Mouse (Mus musculus) midbrain, embryonic 14.5 days (tissue): ENCODE measurements at regions not wholly inside any gene's neighbourhood (a gene's known extent, or its start where the extent isn't known, plus 50 kb on each side); places are given as distances from the start of the nearest gene placed in this dataset.

Source experiments
- ATAC-seq: fragments of 200-750 bp; cut with Nextera tagmentation; 2 replicates; pipeline ENCODE4 v1.8.0; 2017; ENCODE audit warnings: moderate number of reproducible peaks, moderate library complexity; ENCODE audit not compliant: low FRiP score, low TSS enrichment
- DNase-seq: peaks from one replicate; pipeline ENCODE4 v3.0.0-alpha.2; 2015
- H3K27ac ChIP-seq: fragments of 300-500 bp; sonication (generic); replicated peaks from 2 replicates; pipeline ENCODE4 v1.5.1; 2014; ENCODE audit warnings: mild to moderate bottlenecking, low read depth, low read length, moderate library complexity
- H3K27me3 ChIP-seq: fragments of 300-500 bp; sonication (generic); 2 replicates; pipeline ENCODE4 v1.6.1; 2014; ENCODE audit warnings: low read length, control low read depth, mixed read lengths; ENCODE audit not compliant: control insufficient read depth, insufficient read depth
- H3K36me3 ChIP-seq: fragments of 300-500 bp; sonication (generic); 2 replicates; pipeline ENCODE4 v1.6.1; 2014; ENCODE audit warnings: low read length, control low read depth; ENCODE audit not compliant: control insufficient read depth, insufficient read depth
- H3K4me1 ChIP-seq: fragments of 300-500 bp; sonication (generic); 2 replicates; pipeline ENCODE4 v1.6.1; 2014; ENCODE audit warnings: mild to moderate bottlenecking, antibody characterized with exemption, low read length, control low read depth; ENCODE audit not compliant: control insufficient read depth, insufficient read depth
- H3K4me2 ChIP-seq: fragments of 300-500 bp; sonication (generic); 2 replicates; pipeline ENCODE4 v1.6.1; 2014; ENCODE audit warnings: mild to moderate bottlenecking, low read length, moderate library complexity
- H3K4me3 ChIP-seq: fragments of 300-500 bp; sonication (generic); replicated peaks from 2 replicates; pipeline ENCODE4 v1.5.1; 2014; ENCODE audit warnings: low read depth, low read length
- H3K9ac ChIP-seq: fragments of 300-500 bp; sonication (generic); replicated peaks from 2 replicates; pipeline ENCODE4 v1.6.1; 2014; ENCODE audit warnings: mild to moderate bottlenecking, low read length, moderate library complexity
- H3K9me3 ChIP-seq: fragments of 300-500 bp; sonication (generic); 2 replicates; pipeline ENCODE4 v1.6.1; 2016; ENCODE audit warnings: low read length, control low read depth, mixed read lengths; ENCODE audit not compliant: control insufficient read depth
- WGBS: fragments of 180-500 bp; shearing (Covaris S2); extraction: QIAGEN DNeasy Blood & Tissue Kit; methylation state at CpG from one replicate; pipeline ENCODE4 v1.1.7; 2014; 5-methylcytosine and 5-hydroxymethylcytosine counted together

GRCm38 (mm10) chr8:30924656-30925055, 2503.9 kb upstream of the 5930422O12Rik start:
- H3K4me1 ChIP-seq: peaks cover 18% of the 10 kb centered on the region
- DNase-seq (peak; percentile 67), ATAC-seq (0 out of 2 replicates have a peak, but pooled peaks have one; percentile 6)
- no peaks in the 10 kb centered on the region for H3K36me3 ChIP-seq
- no peak overlapping the region for H3K4me3 ChIP-seq
- peak overlapping the region; percentile 70 for H3K27ac ChIP-seq
- 24% methylated on average over 6 of the region's 6 CpGs for WGBS
- no peaks in the 10 kb centered on the region for H3K9me3 ChIP-seq
- H3K4me2 ChIP-seq: peak overlapping the region; percentile 22
- no peaks in the 10 kb centered on the region for H3K27me3 ChIP-seq
- H3K9ac ChIP-seq: peak overlapping the region; percentile 36; the same call in 1 of the 2 replicates

DNA sequence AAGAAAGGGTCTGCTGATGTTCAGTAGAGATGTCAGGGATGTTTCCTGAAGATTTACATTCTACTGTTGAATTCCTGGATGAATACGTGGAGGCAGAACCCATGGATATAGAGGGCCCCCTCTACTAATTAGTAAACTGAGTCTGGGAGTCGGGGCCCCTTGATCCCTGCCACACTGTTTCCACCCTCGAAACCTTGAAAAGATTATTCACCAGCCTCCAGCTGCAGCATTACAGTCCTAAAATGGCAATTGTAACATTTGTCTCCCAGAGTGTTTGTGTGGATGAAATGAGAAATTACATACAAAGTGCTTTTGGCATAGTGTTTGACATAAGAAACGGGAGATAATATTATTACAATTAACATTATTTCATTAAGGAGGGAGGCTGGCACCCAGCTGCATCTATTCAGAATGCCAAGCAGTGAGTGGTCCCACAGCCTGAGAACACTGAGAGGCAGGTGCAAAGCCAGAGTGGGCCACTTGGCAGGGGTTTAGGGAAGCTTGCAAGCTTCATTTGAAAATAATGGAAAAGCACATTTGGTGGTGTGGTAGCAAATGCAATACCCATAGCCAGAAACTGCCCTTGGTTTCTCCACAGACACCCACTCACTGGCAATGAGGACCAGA, 2490.9 kb upstream of the 5930422O12Rik start:
- no peak overlapping the region for H3K4me3 ChIP-seq
- no peaks in the 10 kb centered on the region for H3K36me3 ChIP-seq
- no peaks in the 10 kb centered on the region for H3K27me3 ChIP-seq
- no peak overlapping the region for H3K27ac ChIP-seq
- no peak overlapping the region for H3K9ac ChIP-seq
- no peak overlapping the region for H3K4me2 ChIP-seq
- WGBS: 81% methylated on average over 4 of the region's 4 CpGs
- ATAC-seq (no peak), DNase-seq (no peak)
- no peaks in the 10 kb centered on the region for H3K9me3 ChIP-seq
- H3K4me1 ChIP-seq: no peaks in the 10 kb centered on the region

- H3K36me3 ChIP-seq: no peaks in the 10 kb centered on the region
- 50% methylated on average over 4 of the region's 4 CpGs for WGBS
- H3K9me3 ChIP-seq: no peaks in the 10 kb centered on the region
- H3K27me3 ChIP-seq: no peaks in the 10 kb centered on the region
- no peak for DNase-seq
- H3K4me2 ChIP-seq: no peak overlapping the region
- H3K27ac ChIP-seq: no peak overlapping the region
- no peak for ATAC-seq
- no peak overlapping the region for H3K9ac ChIP-seq
- H3K4me3 ChIP-seq: no peak overlapping the region
- H3K4me1 ChIP-seq: no peaks in the 10 kb centered on the region
These were observed 2487.6 kb upstream of the 5930422O12Rik start for GRCm38 (mm10) chr8:30940901-30941300.

- Histone ChIP-seq H3K4me2 (no peak overlapping the region), H3K9ac (no peak overlapping the region), H3K27ac (no peak overlapping the region), H3K36me3 (no peaks in the 10 kb centered on the region), H3K27me3 (no peaks in the 10 kb centered on the region), H3K9me3 (no peaks in the 10 kb centered on the region), H3K4me3 (no peak overlapping the region), H3K4me1 (no peaks in the 10 kb centered on the region)
- 93% methylated on average over 11 of the region's 11 CpGs for WGBS
- no peak for DNase-seq
- no peak for ATAC-seq
These were observed 2486.9 kb upstream of the 5930422O12Rik start for GRCm38 (mm10) chr8:30941511-30942175.

GRCm38 (mm10) chr8:30946154-30947065, 2482.1 kb upstream of the 5930422O12Rik start:
- no peaks in the 10 kb centered on the region for H3K27me3 ChIP-seq
- H3K4me1 ChIP-seq: no peaks in the 10 kb centered on the region
- ATAC-seq (no peak), DNase-seq (no peak)
- WGBS: 73% methylated on average over 10 of the region's 10 CpGs
- H3K9ac ChIP-seq: no peak overlapping the region
- no peaks in the 10 kb centered on the region for H3K9me3 ChIP-seq
- no peak overlapping the region for H3K27ac ChIP-seq
- no peak overlapping the region for H3K4me3 ChIP-seq
- no peak overlapping the region for H3K4me2 ChIP-seq
- no peaks in the 10 kb centered on the region for H3K36me3 ChIP-seq

DNA sequence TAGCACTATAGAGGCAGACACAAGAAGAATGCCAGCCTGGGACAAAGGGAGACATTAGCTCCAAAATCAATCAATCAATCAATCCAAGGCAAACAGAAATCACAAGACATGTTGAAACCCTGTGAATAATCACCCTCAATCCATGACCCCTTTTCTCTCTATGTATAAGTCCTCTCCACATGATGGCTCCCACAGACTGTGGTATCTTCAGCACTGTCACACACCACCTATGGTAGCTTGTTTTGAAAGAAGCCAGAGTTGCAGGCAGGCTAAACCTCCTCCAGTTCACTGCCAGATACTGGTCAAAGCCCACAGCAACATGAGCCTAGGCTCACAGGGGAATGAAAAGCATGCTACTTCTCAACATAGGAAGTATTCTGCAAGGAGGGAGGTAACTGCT, 2475.7 kb upstream of the 5930422O12Rik start:
- no peaks in the 10 kb centered on the region for H3K27me3 ChIP-seq
- H3K9ac ChIP-seq: no peak overlapping the region
- H3K27ac ChIP-seq: no peak overlapping the region
- no peaks in the 10 kb centered on the region for H3K36me3 ChIP-seq
- no peak overlapping the region for H3K4me3 ChIP-seq
- no peaks in the 10 kb centered on the region for H3K4me1 ChIP-seq
- no peaks in the 10 kb centered on the region for H3K9me3 ChIP-seq
- DNase-seq: no peak
- no peak for ATAC-seq
- no peak overlapping the region for H3K4me2 ChIP-seq

- Histone ChIP-seq H3K9me3 (no peaks in the 10 kb centered on the region), H3K27ac (no peak overlapping the region), H3K4me3 (peak overlapping the region; percentile 19; the same call in 1 of the 2 replicates), H3K9ac (no peak overlapping the region), H3K36me3 (no peaks in the 10 kb centered on the region), H3K27me3 (no peaks in the 10 kb centered on the region), H3K4me1 (no peaks in the 10 kb centered on the region), H3K4me2 (peak overlapping the region; percentile 48)
- no peak for ATAC-seq
- DNase-seq: no peak
- WGBS: 54% methylated on average over 17 of the region's 17 CpGs
These were observed 2468.9 kb upstream of the 5930422O12Rik start for GRCm38 (mm10) chr8:30959436-30960180.

DNA sequence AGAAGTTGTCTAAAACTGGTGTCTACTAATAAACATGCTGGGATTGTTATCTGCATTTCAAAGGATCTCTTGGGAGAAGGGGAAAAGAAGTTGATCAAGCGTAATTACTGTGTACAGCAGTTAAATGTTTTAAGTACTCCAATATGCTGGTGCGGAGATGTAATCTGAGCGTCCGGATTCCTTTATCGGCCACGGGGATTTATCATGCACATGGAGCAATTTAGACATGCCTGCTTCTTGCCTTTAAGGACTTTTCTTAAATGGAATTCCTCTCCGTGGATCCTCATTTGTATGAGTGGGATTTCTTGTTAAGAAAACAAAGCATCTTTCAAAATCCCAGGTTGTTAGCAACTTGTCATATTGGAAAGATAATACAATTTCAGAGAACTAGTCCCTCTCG, 2468.0 kb upstream of the 5930422O12Rik start:
- 57% methylated on average over 8 of the region's 8 CpGs for WGBS
- DNase-seq (no peak), ATAC-seq (no peak)
- Histone ChIP-seq H3K27ac (no peak overlapping the region), H3K27me3 (no peaks in the 10 kb centered on the region), H3K4me3 (no peak overlapping the region), H3K36me3 (no peaks in the 10 kb centered on the region), H3K4me1 (no peaks in the 10 kb centered on the region), H3K9me3 (no peaks in the 10 kb centered on the region), H3K4me2 (no peak overlapping the region), H3K9ac (no peak overlapping the region)
